Mouse (Mus musculus): ENCODE measurements at regions not wholly inside any gene's neighbourhood (a gene's known extent, or its start where the extent isn't known, plus 50 kb on each side); places are given as distances from the start of the nearest gene placed in this dataset.

DNA sequence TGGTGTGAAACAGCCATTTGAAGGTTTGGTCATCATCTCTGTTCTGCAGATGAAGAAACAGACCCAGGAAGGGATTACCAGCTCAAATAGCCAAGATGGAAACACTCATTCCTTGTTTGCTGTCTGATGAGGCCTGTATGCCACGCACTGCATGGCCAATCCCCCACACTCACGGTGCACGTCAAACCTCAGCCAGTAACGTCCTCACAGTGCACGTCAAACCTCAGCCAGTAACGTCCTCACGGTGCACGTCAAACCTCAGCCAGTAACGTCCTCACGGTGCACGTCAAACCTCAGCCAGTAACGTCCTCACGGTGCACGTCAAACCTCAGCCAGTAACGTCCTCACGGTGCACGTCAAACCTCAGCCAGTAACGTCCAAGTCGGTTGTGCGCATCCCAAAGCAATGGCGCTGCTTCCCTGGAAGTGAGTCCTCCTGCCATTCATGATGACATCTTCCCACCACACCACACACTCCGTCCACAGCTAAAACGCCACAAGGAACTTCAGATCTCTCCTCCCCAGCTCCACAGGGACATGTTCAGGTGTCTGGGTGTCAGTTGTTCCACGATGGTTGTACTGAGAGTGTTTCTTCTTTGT, 196.1 kb upstream of the Sox2 start:
- no peak for TF ChIP-seq CTCF (IDR thresholded peaks at IDR 0.05; ENCODE audit: low read depth, low read length)
- TF ChIP-seq POLR2A (IDR thresholded peaks at IDR 0.05; ENCODE audit: insufficient read depth, low read length) = no peak

All from ES-Bruce4 (cell line).